Mouse (Mus musculus): ENCODE measurements around the gene Sfi1.
"Not testable (repeated sequence)": the region's sequence is repeated elsewhere in the genome, so short reads cannot be mapped to it uniquely, and the experiment has no call there.

Gene Sfi1

DNA sequence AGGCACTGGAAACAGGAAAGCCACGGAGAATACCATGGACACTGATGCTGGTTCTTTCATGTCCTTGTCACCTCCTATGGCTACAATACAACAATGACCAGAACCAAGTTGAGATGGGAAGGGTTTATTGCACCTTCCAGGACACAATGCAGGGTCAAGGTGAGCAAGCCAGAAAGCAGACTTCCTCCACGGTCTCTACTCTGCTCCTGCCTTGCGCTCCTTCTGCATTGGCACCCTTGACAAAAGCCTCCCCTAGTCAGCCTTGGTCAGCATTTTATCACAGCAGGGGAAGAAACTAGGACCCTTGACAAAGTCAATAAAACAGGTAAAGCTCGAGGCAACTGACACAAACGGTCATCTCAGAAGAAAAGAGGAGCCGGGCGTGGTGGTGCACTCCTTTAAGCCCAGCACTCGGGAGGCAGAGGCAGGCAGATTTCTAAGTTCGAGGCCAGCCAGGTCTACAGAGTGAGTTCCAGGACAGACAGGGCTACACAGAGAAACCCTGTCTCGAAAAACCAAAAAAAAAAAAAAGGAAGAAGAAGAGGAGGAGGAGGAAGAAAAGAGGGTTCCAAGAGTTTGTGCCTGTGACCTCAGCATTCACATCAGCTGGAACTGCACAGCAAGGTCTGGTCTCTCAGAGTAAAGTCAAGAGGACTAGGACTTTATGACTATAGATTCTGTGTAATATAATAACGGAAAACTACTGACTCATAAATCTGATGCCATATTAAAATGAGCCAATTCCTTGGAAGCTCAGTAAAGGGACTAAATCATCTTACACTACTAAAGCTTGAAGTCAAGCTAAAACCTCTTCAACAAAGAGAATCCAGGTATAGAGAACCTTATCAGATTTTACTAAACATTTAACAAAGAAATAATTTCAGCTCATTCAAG is 19.6 kb downstream of the Sfi1 start:
- peak; percentile 64 to 71 for DNase-seq

DNA sequence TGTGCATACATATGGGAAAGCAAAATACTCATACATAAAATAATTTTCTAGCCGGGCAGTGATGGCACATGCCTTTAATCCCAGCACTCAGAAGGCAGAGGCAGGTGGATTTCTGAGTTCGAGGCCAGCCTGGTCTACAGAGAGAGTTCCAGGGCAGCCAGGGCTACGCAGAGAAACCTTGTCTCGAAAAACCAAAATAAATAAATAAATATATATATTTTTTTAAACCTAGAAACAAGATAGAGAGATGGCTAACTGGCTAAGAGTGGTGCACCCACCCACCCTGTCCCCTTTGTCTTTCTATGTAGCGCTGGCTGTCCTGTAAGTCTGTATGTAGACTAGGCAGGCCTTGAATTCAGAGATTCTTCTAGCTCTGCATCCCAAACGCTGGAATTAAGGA is 20.7 kb downstream of the Sfi1 start:
- DNase-seq, result not testable (repeated sequence)

DNA sequence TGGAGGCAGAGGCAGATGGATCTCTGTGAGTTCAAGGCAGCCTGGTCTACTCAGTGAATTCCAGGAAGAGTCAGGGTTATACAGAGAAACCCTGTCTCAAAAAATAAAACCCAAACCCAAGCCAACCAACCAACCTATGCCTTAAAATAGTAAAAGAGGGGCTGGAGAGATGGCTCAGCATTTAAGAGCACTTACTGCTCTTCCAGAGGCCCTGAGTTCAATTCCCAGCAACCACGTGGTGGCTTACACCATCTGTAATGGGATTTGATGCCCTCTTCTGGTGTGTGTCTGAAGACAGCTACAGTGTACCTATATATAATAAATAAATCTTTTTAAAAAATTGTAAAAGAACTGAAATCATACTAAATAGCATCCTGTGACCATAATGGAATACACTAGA is 21.3 kb downstream of the Sfi1 start:
- DNase-seq, result peak; percentile 54 to 63

DNA sequence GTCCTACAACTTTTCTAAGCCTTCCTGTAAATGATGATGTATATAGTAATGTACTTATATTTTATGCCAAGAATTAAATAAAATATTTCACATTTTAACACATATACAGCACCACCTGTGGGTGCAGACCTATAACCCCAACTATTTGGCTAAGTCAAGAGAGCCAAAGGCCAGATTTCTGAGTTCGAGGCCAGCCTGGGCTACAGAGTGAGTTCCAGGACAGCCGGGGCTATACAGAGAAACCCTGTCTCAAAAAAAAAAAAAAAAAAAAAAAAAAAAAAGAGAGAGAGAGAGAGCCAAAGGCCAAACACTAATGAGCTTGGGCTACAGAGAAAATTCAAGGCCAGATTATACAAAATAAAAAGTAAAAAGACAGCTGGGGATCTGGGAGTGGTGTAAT is 24.2 kb downstream of the Sfi1 start:
- DNase-seq, result peak; percentile 39 to 61

DNA sequence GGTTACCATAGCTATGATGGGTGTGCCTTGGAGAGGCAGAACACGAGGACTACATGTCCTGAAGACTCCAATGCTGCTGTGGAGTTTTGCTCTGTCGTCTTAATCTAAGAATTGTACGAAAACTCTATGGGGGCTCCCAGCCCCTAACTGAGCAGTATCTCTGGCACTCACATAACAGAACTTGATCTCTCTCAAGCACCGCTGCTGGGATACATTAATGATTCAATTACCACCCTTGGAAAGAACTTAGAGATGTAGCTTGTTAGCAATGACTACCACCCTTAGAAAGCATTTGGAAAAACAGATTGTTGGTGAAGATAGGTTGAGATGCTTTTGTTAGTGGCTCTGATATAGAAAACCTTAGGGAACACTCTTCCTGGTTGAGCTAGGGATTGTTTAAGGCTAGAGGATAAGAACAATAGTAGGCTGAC is 25.7 kb downstream of the Sfi1 start:
- DNase-seq, result peak; percentile 46

DNA sequence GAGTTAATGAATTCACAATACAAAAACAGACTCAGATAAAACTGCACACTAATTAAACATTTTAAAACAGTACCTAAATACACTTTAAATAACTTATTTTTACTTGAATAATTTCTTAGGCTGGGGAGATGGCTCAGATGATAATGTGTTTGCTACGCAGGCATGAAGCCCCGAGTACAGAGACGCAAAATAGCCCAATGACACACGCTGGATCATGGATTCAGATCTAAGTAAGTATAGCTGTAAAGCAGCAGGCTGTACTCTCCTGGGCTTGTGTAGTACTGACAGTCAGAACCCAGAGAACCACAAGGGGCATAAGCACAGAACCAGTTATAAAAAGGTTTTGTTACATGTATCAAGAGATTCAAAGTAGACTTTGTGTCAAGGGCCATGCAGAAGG is 26.1 kb downstream of the Sfi1 start:
- not testable (repeated sequence) for DNase-seq

DNA sequence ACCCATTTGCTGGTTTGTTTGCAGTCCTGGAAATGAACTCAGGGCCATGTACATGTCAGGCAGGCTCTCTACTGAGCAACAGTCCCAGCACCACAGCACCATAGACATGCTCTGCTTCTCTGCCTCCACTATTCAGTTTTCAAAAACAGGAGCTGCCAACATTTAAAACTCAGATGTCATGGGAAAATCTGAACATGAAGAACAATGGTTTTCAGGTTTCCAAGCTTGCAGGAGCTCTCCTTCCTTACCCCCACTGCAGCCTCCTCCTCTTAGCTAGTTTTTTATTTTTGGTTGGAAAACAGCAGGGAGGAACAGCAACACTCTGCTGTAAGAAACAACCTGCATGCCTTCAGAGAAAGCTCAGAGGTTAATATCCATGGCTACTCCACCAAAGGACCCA is 26.9 kb downstream of the Sfi1 start:
- not testable (repeated sequence) for DNase-seq

DNA sequence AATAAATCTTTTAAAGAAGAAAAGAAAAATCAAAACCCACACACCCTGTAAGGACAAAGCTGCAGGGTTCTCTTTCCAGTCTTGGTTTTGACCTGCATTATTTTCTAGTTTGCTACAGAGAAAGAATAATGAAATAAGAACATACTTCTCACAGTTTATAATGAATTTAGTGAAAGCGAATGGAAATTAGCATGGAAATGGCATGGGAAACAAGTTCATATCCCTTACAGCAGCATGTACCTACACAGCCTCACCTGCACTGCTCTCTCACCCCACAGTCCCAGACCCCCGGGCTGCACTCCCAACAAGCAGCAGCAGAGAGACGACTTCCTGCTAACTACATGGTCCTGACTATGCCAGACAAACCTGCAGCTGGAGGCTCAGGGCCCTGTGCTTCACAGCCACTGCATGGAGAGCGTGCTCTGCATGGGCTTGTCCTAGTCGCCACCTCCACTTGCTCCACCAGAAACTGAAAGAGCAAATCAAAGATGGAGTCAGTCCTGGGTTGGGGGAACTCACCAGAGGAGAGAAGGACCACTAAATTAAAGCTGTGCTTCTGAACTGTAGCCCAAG is 28.0 kb downstream of the Sfi1 start:
- DNase-seq, result not testable (repeated sequence)

DNA sequence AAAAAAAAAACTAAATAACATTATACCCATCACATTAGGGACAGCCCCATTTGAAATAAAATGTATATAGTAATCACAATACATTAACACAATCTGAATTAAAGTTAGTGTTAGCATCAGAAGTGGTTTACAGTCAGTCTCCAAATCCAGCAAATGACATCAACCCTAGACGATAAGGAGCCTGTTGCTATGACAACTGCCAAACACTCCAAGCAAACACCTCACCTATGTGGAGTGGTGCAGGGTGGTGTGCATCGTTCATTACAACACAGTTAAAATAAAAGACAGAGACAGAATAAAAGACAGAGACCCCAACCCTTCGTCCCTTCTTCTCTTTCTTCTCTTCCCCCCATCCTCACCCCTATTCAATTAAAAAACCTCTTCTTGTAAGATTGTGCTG is 29.6 kb downstream of the Sfi1 start:
- DNase-seq, result not testable (repeated sequence)

DNA sequence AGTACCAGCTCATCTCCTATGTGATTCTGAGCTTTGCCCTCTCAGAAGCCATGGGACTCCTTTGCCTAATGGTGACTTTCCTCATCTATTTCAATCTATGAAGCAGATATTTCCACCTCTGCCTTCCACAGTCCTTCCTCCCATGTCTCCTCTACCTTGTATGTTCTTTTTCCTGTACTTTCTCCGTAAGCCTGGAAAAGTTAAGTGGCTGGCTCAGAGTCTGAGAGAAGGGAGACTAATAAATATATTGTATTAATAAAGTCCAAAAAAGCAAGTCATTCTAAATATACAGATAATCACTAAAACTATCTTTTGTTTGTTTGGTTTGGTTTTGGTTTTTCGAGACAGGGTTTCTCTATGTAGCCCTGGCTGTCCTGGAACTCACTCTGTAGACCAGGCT is 30.1 kb downstream of the Sfi1 start:
- peak in 1 of 2 experiments; percentile 38 for DNase-seq

DNA sequence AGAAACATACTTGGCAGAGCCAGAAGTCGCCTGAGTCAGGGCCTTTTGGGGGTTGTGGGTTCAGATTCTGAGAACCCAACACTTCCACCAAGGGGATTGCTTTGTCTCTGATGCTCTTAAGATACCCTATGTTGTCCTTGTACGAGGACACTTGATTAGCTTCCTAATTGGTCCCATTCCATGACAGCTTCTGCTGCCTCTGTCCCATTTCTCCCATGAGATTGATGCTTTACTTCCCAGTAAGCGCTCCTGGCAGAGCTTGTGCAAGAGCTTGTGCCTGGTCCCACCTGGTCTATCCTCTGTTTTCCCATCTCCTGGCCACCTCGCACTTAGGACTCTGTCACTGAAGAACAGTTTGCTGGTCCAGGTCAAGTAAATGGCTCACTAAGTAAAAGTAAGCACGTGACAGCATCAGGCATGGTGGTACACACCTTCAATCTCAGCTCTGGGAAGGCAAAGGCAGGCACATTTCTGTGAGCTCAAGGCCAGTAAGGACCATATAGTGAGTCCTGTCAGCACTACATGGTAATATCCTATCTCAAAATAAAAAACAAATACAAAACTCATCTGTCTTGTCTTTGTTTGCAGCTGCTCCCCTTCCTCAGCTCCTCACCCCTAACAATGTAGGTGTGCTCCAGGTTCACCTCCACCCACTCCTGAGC is 30.9 kb downstream of the Sfi1 start:
- DNase-seq, result peak; percentile 53 to 66

DNA sequence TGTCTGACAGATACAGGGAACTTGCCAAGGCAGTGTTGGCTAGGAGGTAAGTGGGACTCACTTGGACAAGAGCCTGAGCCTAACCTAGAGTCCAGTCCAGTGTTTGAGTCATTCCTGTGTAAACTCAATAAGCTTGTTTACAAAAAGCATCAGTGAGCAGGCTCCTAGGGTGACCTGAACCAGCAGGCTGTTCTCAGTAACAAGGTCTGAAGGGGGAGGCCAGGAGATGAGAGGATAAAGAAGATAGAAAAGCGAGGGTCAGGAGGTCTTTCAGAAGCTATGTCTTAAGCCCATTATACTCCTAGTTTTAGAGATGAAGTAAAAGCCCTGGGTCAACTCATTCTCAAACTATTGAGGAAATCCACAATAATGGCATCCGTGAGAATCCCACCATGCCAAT is 31.9 kb downstream of the Sfi1 start:
- DNase-seq, result peak; percentile 52 to 55

DNA sequence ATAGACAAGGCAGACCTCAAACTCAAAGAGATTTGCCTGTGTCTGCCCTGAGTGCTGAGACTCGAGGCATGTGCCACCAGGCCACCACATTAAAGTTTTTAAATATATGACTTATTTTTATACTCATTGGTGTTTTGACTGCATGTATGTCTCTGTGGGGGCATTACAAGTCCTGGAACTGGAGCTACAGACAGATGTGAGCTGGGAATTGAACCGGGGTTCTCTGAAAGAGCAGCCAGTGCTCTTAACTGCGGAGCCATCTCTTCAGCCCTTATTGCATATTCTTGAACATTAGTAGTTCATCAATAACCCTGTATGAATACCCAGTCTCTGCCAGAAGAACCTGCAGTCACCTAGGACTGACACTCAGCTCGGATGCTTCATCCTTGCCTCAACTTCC is 34.5 kb downstream of the Sfi1 start:
- not testable (repeated sequence) for DNase-seq

DNA sequence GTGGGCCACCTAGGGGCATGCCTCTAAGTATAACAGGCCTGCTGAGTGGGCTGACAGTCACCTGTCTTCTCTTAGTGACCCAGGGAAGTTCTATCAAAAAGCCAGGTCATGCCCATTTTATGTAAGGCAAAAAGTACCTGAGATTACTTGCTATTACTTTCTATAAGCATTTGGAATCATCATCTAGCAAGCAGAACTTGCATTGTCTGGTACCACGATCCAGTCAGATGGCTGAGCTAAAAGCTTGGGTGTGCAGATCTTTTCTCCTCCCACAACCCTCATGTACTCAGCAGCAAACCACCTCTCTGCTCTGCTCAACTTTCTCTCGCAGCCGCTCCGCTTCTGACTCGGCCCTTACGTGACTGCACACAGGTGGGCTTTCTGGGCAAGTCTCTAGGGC is 35.3 kb downstream of the Sfi1 start:
- DNase-seq, result peak in 1 of 2 experiments; percentile 27

DNA sequence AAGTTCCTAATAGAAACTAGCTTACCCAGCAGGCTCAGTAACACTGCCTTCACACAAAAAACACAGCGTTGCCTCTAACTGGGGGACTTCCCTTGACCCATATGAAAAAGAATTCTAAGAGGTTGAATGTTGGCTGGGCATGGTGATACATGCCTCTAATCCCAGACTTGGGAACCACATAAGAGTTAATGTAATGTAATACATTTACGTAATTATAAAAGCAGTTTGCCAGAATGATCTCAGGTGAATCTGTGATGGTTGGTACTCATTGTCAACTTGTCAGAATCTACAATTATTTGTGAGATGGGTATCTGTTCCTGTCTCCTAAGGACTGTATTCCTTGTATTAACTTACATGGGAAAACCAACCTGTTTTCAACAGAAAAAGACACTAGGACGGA is 36.3 kb downstream of the Sfi1 start:
- not testable (repeated sequence) for DNase-seq

DNA sequence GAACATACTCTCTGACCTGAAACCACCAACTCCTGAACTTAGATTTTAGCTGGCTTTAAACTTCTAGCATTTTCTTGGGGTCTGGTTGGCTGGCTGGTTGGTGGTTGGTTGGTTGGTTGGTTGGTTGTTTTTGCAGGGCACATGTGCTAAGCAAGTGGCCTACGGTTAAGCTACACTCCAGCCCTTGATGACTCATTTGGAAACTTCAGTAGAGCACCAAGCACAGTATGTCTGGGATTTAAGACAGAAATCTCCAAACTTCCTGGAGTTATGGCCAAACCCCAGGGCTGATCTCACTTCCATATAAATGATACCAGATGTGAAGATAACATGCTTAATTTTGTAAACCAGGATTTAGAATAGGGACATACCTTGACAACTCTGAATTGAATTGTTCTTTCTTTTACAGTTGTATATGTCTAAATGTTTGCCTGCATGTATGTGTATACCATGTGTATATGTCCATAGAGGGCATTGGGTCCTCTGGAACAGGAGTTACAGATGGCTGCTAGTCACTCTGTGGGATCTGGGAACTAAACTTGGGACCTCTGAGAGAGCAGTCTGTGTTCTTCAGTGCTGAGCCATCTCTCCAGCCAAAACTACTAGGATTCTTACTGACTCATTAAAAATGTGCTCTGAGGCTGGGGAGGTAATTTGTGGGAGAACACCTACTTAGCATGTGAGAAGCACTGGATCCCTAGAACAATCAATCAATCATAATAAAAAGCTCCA is 39.4 kb downstream of the Sfi1 start:
- peak; percentile 59 for DNase-seq

DNA sequence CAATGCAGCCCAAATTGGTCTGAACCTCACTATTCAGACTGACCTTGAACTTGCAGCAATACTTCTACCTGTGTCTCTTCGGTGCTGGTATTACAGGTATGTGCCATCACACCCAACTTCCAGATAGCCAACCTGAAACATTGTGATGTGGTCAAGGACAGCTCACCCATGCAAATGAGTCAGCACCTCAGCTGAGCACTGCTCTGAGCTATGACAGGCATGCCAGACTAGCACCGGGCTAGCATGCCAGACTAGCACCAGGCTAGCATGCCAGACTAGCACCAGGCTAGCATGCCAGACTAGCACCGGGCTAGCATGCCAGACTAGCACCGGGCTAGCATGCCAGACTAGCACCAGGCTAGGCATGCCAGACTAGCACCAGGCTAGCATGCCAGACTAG is 41.9 kb downstream of the Sfi1 start:
- peak in 1 of 2 experiments; percentile 39 for DNase-seq

DNA sequence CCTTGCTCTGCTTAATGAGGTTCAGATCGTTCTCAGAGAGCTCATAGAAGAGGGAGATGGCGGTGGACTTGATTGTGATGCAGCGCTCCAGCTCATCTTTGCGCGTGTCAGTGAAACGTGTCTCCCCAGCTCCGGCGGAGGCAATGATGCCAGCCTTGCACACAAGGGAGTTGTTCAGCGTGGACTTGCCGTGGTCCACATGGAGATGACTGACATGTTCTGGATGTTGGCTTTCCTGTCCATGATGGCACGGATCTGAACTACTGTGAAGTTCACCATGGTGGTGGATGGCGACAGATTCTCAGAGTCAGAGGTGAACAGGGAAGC is 42.6 kb downstream of the Sfi1 start:
- DNase-seq, result not testable (repeated sequence)

DNA sequence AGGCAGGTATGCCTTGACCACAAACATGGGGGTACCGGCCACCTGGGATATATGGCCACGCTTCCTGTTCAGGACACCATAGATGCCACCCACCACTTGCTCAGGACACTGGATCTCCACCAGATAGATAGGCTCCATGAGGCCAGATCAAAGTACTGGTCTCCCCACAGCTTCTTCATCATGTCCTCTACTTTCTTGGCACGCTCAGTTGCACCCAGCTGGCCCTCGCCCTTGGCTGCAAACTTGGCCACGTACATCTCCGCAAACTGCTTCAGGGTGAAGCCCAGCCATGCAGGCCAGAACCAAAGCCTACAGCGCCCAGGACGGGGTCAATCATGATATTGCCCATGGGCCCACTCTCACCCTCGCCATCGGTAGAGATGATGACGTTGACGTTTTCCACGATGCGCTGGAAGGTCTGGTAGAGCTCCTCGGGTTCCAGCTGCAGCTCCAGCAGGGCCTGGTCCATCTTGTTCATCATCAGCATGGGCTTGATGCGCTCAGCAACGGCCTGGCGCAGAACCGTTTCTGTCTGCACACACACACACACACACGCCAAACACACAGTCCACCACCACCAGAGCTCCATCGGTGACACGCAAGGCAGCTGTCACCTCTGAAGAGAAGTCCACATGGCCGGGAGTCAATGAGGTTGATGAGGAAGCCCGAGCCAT is 43.1 kb downstream of the Sfi1 start:
- DNase-seq, result peak; percentile 39

DNA sequence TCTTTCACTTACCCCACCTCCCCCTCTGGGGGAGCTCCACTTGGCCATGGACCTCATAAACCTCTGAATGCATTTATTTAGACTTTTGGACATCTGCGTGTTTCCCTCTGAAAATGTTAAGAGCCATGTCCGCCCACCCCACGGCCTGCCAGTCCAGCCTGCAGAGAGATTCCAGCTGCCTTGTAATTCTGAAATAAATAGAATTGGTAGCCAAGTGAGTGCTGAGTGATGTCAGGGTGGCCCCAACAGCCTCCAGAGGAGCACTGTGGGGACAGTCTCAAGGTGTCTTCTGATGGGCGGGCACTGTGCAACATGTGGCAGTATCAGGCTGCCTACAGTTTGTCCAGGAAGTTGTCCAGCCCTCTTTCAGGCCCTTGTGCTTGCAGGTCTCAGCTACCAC is 43.8 kb downstream of the Sfi1 start:
- DNase-seq, result not testable (repeated sequence)

DNA sequence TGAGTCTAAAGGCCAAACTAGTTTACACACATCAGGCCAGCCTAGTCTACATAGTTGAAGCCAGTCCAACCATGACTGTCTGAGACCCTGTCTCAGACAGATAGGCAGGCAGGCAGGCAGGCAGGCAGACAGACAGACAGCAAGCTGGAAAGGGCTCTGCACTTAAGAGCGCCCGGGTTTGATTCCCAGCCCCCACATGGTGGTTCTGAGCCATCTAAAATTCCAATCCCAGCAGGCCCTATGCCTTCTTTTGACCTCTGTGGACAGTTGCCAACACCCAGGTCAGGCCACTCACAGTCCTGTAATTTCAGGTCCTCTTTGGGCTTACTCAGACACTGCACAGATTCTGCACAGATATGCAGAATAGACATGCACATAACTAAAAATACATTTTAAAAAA is 46.5 kb downstream of the Sfi1 start:
- DNase-seq, result not testable (repeated sequence)

DNA sequence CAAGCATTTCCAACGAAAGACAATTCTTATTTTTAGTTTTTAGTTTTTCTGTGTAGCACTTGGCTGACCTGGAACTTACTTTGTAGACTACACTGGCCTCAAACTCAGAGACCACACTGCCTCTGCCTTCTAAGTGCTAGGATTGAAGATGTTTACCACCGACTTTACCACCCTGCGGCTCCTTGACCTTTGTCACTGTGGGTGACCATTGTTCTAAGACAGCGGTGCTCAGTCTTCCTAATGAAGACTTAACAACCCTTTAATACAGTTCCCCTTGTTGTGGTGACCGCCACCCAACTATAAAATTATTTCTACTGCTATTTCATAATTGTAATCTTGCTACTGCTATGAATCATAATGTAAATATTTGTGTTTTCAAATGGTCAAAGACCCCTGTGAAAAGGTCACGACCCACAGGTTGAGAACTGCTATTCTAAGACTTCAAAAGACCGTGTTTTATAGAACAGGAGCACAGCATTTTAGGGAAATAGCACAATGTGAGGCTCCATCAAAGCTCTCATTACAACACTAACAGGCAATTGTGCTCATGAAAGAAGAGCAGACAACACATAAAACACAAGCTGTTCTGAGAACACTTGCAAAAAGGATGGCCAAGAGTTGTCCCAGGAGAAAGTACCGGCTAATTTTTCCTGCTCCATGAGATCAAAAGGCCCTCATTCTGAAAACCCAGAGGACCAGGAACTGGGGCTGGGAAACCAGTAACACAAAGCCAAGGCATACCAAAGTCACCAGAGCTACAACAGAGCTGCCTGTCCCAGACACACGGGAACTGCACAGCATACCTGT is 47.7 kb downstream of the Sfi1 start:
- not testable (repeated sequence) for DNase-seq

Measured in spleen, adult 18-20 months (tissue).